ENCODE assay signal across 10 mouse cellular contexts in genomic region chr10:96687441-96687772, GRCm38 (mm10).
DNase-seq lines count a peak whose midpoint lies in the region; ATAC-seq and TF ChIP-seq lines count a peak whose summit lies in the region.
"Had no signal": no experiment of that assay in that cellular context is flagged by ENCODE, and none has a peak within 500 bp of the region (broad histone marks: within the 10 kb centered on the region; RNA-seq: fewer than 3 reads in every experiment).

No protein-coding gene starts in this region.

- H3K27me3 ChIP-seq in intestine, embryonic 14.5 days (replicated peaks; ENCODE audit: control insufficient read depth, insufficient read depth, low read length), result no peaks in the 10 kb centered on the region
- H3K27me3 ChIP-seq in intestine, postnatal 0 days (replicated peaks; ENCODE audit: control insufficient read depth, insufficient read depth, low read length), result no peaks in the 10 kb centered on the region
- no peaks in the 10 kb centered on the region for H3K27me3 ChIP-seq in liver, embryonic 16.5 days (ENCODE audit: control insufficient read depth, insufficient read depth, low read depth, low read length)
- no peaks in the 10 kb centered on the region for H3K27me3 ChIP-seq in liver, embryonic 12.5 days (replicated peaks)
- no peaks in the 10 kb centered on the region for H3K27me3 ChIP-seq in intestine, embryonic 15.5 days (replicated peaks)
- no peaks in the 10 kb centered on the region for H3K27me3 ChIP-seq in stomach, embryonic 14.5 days (ENCODE audit: control insufficient read depth, insufficient read depth, low read length)

- no peak for DNase-seq in intestine, embryonic 14.5 days (ENCODE audit: low spot score)
- DNase-seq in ovary, adult 18-20 months (ENCODE audit: low spot score), result no peak
- DNase-seq in thymus, postnatal 25 days, result no peak
- DNase-seq: thymus, adult 18-20 months had no signal

- peak overlapping the region; percentile 28 for H3K4me2 ChIP-seq in intestine, embryonic 14.5 days (ENCODE audit: low read length)
- no peak overlapping the region for H3K4me2 ChIP-seq in intestine, postnatal 0 days (replicated peaks; ENCODE audit: low read depth)
- H3K4me2 ChIP-seq in liver, embryonic 16.5 days (ENCODE audit: low read depth, low read length), result 0 out of 2 replicates have a peak overlapping the region, but pooled peaks have one; percentile 23
- H3K4me2 ChIP-seq in liver, embryonic 12.5 days, result no peak overlapping the region
- H3K4me2 ChIP-seq in intestine, embryonic 15.5 days (replicated peaks), result peak overlapping the region; percentile 42
- H3K4me2 ChIP-seq in stomach, embryonic 14.5 days (replicated peaks; ENCODE audit: low read depth, low read length), result no peak overlapping the region

- peaks cover 47% of the 10 kb centered on the region for H3K4me1 ChIP-seq in intestine, embryonic 14.5 days (replicated peaks; ENCODE audit: control insufficient read depth, insufficient read depth, low read length)
- H3K4me1 ChIP-seq in intestine, postnatal 0 days (replicated peaks; ENCODE audit: control insufficient read depth, insufficient read depth, low read length), result peaks cover 27% of the 10 kb centered on the region
- H3K4me1 ChIP-seq in liver, embryonic 16.5 days (ENCODE audit: control insufficient read depth, low read depth, low read length), result peaks cover 2% of the 10 kb centered on the region
- peaks cover 14% of the 10 kb centered on the region; the same call in 1 of the 2 replicates for H3K4me1 ChIP-seq in liver, embryonic 12.5 days
- peaks cover 17% of the 10 kb centered on the region for H3K4me1 ChIP-seq in intestine, embryonic 15.5 days (replicated peaks)
- peaks cover 22% of the 10 kb centered on the region for H3K4me1 ChIP-seq in stomach, embryonic 14.5 days (ENCODE audit: control insufficient read depth, insufficient read depth, low read length)

- no peak for ATAC-seq in intestine, embryonic 14.5 days (replicated peaks; ENCODE audit: low FRiP score, low TSS enrichment, low read depth)
- no peak for ATAC-seq in intestine, postnatal 0 days
- ATAC-seq in liver, embryonic 16.5 days (ENCODE audit: low read depth), result no peak
- no peak for ATAC-seq in liver, embryonic 12.5 days
- ATAC-seq in intestine, embryonic 15.5 days, result no peak
- no peak for ATAC-seq in stomach, embryonic 14.5 days (ENCODE audit: insufficient number of reproducible peaks, insufficient read depth, low FRiP score, low read depth)

- H3K9me3 ChIP-seq in intestine, embryonic 14.5 days (ENCODE audit: control insufficient read depth, low read length), result no peaks in the 10 kb centered on the region
- no peaks in the 10 kb centered on the region for H3K9me3 ChIP-seq in intestine, postnatal 0 days (ENCODE audit: control insufficient read depth)
- H3K9me3 ChIP-seq in liver, embryonic 16.5 days (replicated peaks; ENCODE audit: control insufficient read depth, low read length), result no peaks in the 10 kb centered on the region
- H3K9me3 ChIP-seq in liver, embryonic 12.5 days (replicated peaks), result no peaks in the 10 kb centered on the region
- H3K9me3 ChIP-seq in intestine, embryonic 15.5 days, result no peaks in the 10 kb centered on the region
- no peaks in the 10 kb centered on the region for H3K9me3 ChIP-seq in stomach, embryonic 14.5 days (ENCODE audit: control insufficient read depth, low read depth, low read length)

- no peak for TF ChIP-seq CTCF in intestine, postnatal 0 days (IDR thresholded peaks at IDR 0.05; ENCODE audit: low read depth)

- peak overlapping the region; percentile 66 for H3K27ac ChIP-seq in intestine, embryonic 14.5 days (ENCODE audit: low read depth)
- H3K27ac ChIP-seq in intestine, postnatal 0 days (ENCODE audit: low read depth, low read length), result no peak overlapping the region
- H3K27ac ChIP-seq in liver, embryonic 16.5 days (ENCODE audit: low read length), result peak overlapping the region; percentile 52; the same call in 1 of the 2 replicates
- no peak overlapping the region for H3K27ac ChIP-seq in liver, embryonic 12.5 days
- peak overlapping the region; percentile 83 for H3K27ac ChIP-seq in intestine, embryonic 15.5 days
- peak overlapping the region; percentile 40; the same call in 1 of the 2 replicates for H3K27ac ChIP-seq in stomach, embryonic 14.5 days (ENCODE audit: low read length)
- H3K27ac ChIP-seq: hindbrain, postnatal 0 days had no signal

- no peak overlapping the region for H3K4me3 ChIP-seq in intestine, embryonic 14.5 days (ENCODE audit: low read depth, low read length)
- no peak overlapping the region for H3K4me3 ChIP-seq in intestine, postnatal 0 days (ENCODE audit: low read depth, low read length)
- H3K4me3 ChIP-seq in liver, embryonic 16.5 days (ENCODE audit: low read depth, low read length), result no peak overlapping the region
- H3K4me3 ChIP-seq in liver, embryonic 12.5 days, result no peak overlapping the region
- H3K4me3 ChIP-seq in intestine, embryonic 15.5 days (replicated peaks), result no peak overlapping the region
- no peak overlapping the region for H3K4me3 ChIP-seq in stomach, embryonic 14.5 days (ENCODE audit: low read depth, low read length)

- WGBS in intestine, embryonic 14.5 days, result 64% methylated on average over 1 of the region's 1 CpGs
- 68% methylated on average over 1 of the region's 1 CpGs for WGBS in intestine, postnatal 0 days
- 48% methylated on average over 1 of the region's 1 CpGs for WGBS in liver, embryonic 16.5 days (ENCODE audit: insufficient replicate concordance)
- 80% methylated on average over 1 of the region's 1 CpGs for WGBS in liver, embryonic 12.5 days (ENCODE audit: insufficient replicate concordance)
- 42% methylated on average over 1 of the region's 1 CpGs for WGBS in intestine, embryonic 15.5 days
- WGBS in stomach, embryonic 14.5 days, result 73% methylated on average over 1 of the region's 1 CpGs

- H3K36me3 ChIP-seq in intestine, embryonic 14.5 days (ENCODE audit: control insufficient read depth, insufficient read depth, low read length), result no peaks in the 10 kb centered on the region
- H3K36me3 ChIP-seq in intestine, postnatal 0 days (ENCODE audit: control insufficient read depth, insufficient read depth), result no peaks in the 10 kb centered on the region
- H3K36me3 ChIP-seq in liver, embryonic 16.5 days (ENCODE audit: control insufficient read depth, insufficient read depth), result no peaks in the 10 kb centered on the region
- H3K36me3 ChIP-seq in liver, embryonic 12.5 days, result no peaks in the 10 kb centered on the region
- no peaks in the 10 kb centered on the region for H3K36me3 ChIP-seq in intestine, embryonic 15.5 days
- H3K36me3 ChIP-seq in stomach, embryonic 14.5 days (ENCODE audit: control insufficient read depth, insufficient read depth, low read length), result no peaks in the 10 kb centered on the region

- H3K9ac ChIP-seq in intestine, embryonic 14.5 days (ENCODE audit: low read length), result no peak overlapping the region
- H3K9ac ChIP-seq in intestine, postnatal 0 days (ENCODE audit: low read depth, low read length), result no peak overlapping the region
- H3K9ac ChIP-seq in liver, embryonic 16.5 days (ENCODE audit: low read depth, low read length), result no peak overlapping the region
- no peak overlapping the region for H3K9ac ChIP-seq in liver, embryonic 12.5 days
- no peak overlapping the region for H3K9ac ChIP-seq in intestine, embryonic 15.5 days
- no peak overlapping the region for H3K9ac ChIP-seq in stomach, embryonic 14.5 days (replicated peaks; ENCODE audit: low read depth, low read length)

Comparison
In these comparisons a context has a peak if more than half of its experiments do, and no peak if none do; other contexts are left out.
1. H3K27ac ChIP-seq: peak in intestine, embryonic 14.5 days (single experiment), liver, embryonic 16.5 days (single experiment), intestine, embryonic 15.5 days (single experiment) and stomach, embryonic 14.5 days (single experiment); none in intestine, postnatal 0 days (single experiment) and liver, embryonic 12.5 days (single experiment).
2. H3K4me2 ChIP-seq: peak in intestine, embryonic 14.5 days (single experiment), liver, embryonic 16.5 days (single experiment) and intestine, embryonic 15.5 days (single experiment); none in intestine, postnatal 0 days (single experiment), liver, embryonic 12.5 days (single experiment) and stomach, embryonic 14.5 days (single experiment).